Mouse (Mus musculus) embryonic facial prominence, embryonic 14.5 days (tissue): ENCODE measurements around the gene Krtap12-1. TPM values are rescaled to one million over a fixed set of nuclear protein-coding genes. Genes with fewer than 3 reads are reported as not detected.
"Not testable (repeated sequence)": the region's sequence is repeated elsewhere in the genome, so short reads cannot be mapped to it uniquely, and the experiment has no call there.

ENCODE experiments used
- ATAC-seq: fragments of 200-750 bp; cut with Nextera tagmentation; 2 replicates; pipeline ENCODE4 v1.8.0; 2017; ENCODE audit warnings: low read depth, moderate number of reproducible peaks, moderate TSS enrichment
- DNase-seq: peaks from one replicate; pipeline ENCODE4 v3.0.0-alpha.2; 2015; ENCODE audit warnings: low spot score
- H3K27ac ChIP-seq: fragments of 300-500 bp; sonication (generic); replicated peaks from 2 replicates; pipeline ENCODE4 v1.5.1; 2014; ENCODE audit warnings: low read depth, mild to moderate bottlenecking, low read length, moderate library complexity
- H3K27me3 ChIP-seq: fragments of 300-500 bp; sonication (generic); replicated peaks from 2 replicates; pipeline ENCODE4 v1.6.1; 2014; ENCODE audit warnings: low read length; ENCODE audit not compliant: control insufficient read depth, insufficient read depth
- H3K36me3 ChIP-seq: fragments of 300-500 bp; sonication (generic); 2 replicates; pipeline ENCODE4 v1.6.1; 2014; ENCODE audit warnings: low read length, mixed read lengths; ENCODE audit not compliant: control insufficient read depth, insufficient read depth
- H3K4me1 ChIP-seq: fragments of 300-500 bp; sonication (generic); 2 replicates; pipeline ENCODE4 v1.6.1; 2014; ENCODE audit warnings: antibody characterized with exemption, low read length; ENCODE audit not compliant: control insufficient read depth, insufficient read depth
- H3K4me2 ChIP-seq: fragments of 300-500 bp; sonication (generic); 2 replicates; pipeline ENCODE4 v1.6.1; 2014; ENCODE audit warnings: low read depth, mild to moderate bottlenecking, low read length, moderate library complexity, mixed read lengths
- H3K4me3 ChIP-seq: fragments of 300-500 bp; sonication (generic); 2 replicates; pipeline ENCODE4 v1.5.1; 2014; ENCODE audit warnings: low read depth, mild to moderate bottlenecking, low read length
- H3K9ac ChIP-seq: fragments of 300-500 bp; sonication (generic); 2 replicates; pipeline ENCODE4 v1.6.1; 2014; ENCODE audit warnings: low read depth, mild to moderate bottlenecking, low read length, moderate library complexity, mixed read lengths
- H3K9me3 ChIP-seq: fragments of 300-500 bp; sonication (generic); 2 replicates; pipeline ENCODE4 v1.6.1; 2016; ENCODE audit warnings: low read length; ENCODE audit not compliant: control insufficient read depth
- WGBS: fragments of 180-500 bp; shearing (Covaris S2); extraction: QIAGEN DNeasy Blood & Tissue Kit; methylation state at CpG from one replicate; pipeline ENCODE4 v1.1.7; 2014; 5-methylcytosine and 5-hydroxymethylcytosine counted together
- polyA plus RNA-seq: library from polyadenylated mRNA; unstranded; fragments of >200 nt; fragmentation: Nextera tagmentation; extraction: Ambion mirVana; gene quantifications from 2 replicates; pipeline ENCODE4 v1.2.1, GENCODE M21; 2014

Krtap12-1 gene
- polyA plus RNA-seq: not detected in 2 replicates

DNA sequence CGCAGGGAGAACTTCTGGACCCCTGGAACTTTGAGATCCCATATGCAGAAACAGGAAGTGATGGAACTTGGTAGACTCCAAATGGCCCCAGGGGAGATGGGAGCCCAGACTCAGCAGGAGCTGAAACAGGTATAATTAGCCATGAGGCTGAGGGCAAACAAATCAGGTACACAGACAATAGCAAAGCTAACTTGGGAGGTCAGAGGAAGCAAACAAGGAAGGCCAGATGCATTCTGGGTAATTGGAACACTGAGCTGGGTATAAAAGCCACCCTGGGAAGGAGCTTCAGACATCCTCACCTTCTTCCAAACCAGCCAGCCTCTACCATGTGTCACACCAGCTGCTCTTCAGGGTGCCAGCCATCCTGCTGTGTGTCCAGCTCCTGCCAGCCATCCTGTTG, at the start of gene Krtap12-1:
Krtap12-1 (plus strand) TSS at position 301 of the 400 bp plus-strand sequence.
- not testable (repeated sequence) for DNase-seq, H3K4me3 ChIP-seq, H3K4me2 ChIP-seq, H3K27ac ChIP-seq, H3K9ac ChIP-seq, H3K36me3 ChIP-seq, H3K27me3 ChIP-seq, H3K9me3 ChIP-seq, H3K4me1 ChIP-seq, ATAC-seq
- 88% methylated on average over 1 of the region's 1 CpGs for WGBS

DNA sequence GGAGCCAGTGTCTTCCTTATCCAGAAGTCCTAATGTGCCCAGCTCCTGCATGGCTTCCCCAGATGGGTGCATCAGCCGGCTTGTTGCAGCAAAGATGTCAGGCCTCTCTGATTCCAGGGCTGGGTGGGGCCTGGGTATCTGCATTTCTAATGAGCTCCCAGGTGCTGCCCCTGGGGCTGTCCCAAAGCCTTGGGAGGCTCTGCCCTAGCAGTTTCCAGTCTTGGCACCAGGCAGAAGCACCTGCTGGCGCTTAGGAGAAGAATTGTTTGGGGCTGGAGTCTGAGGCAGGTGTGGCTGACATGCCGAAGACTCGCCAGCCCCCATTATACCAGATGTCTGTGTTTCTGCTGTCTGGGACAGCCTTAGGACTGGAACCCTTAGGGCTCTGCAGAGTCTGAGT, 49.7 kb upstream of the Krtap12-1 start:
- Histone ChIP-seq H3K4me3 (no peak overlapping the region), H3K27me3 (peaks cover 4% of the 10 kb centered on the region; the same call in 1 of the 2 replicates), H3K9me3 (no peaks in the 10 kb centered on the region), H3K27ac (no peak overlapping the region), H3K4me1 (no peaks in the 10 kb centered on the region), H3K4me2 (no peak overlapping the region), H3K9ac (no peak overlapping the region), H3K36me3 (no peaks in the 10 kb centered on the region)
- DNase-seq (no peak), ATAC-seq (no peak)
- 60% methylated on average over 4 of the region's 4 CpGs for WGBS

DNA sequence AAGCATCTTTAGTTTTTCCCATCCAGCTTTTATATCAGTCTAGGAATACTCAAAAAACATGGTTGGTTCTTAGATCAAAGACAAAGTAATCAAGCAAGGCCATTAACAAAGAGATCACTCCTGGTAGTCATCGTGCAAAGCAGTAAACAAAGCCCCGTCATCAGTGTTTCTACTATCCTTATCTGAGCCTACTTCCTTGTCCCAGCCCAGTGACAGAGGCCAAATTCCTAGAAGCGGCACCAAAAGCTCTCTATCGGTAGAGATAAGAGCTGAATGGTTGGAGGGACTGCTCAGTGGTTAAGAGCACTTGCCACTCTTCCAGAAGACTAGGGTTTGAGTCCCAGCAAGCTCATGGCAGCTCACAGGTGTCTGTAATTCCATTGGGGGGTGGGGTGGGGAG, 48.9 kb upstream of the Krtap12-1 start:
- Histone ChIP-seq H3K9me3 (no peaks in the 10 kb centered on the region), H3K27ac (no peak overlapping the region), H3K4me2 (no peak overlapping the region), H3K27me3 (peaks cover 4% of the 10 kb centered on the region; the same call in 1 of the 2 replicates), H3K4me1 (no peaks in the 10 kb centered on the region), H3K4me3 (no peak overlapping the region), H3K9ac (no peak overlapping the region), H3K36me3 (no peaks in the 10 kb centered on the region)
- WGBS: 76% methylated on average over 4 of the region's 4 CpGs
- no peak for DNase-seq
- no peak for ATAC-seq

DNA sequence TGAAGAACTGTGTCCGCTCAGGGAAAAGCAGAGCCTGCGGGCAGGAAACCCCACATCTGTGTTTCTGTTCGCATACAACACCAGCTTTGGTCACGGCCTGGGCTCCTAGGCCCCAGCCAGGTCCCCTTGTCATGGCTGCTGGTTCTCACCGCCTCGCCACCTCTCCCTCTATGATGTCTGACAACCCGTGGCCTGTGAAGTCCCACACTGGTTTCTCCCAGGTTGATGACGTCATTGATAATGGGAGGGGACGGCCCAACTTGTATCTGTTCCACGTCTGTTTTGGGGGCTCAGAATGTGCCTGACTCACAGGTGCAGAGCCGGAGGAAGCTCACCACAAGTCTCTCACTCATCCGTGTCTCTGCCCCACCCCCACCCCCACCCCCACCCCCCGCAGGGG, 46.6 kb upstream of the Krtap12-1 start:
- H3K4me1 ChIP-seq: peaks cover 11% of the 10 kb centered on the region
- 45% methylated on average over 13 of the region's 13 CpGs for WGBS
- ATAC-seq (no peak), DNase-seq (no peak)
- H3K9me3 ChIP-seq: no peaks in the 10 kb centered on the region
- no peak overlapping the region for H3K27ac ChIP-seq
- H3K36me3 ChIP-seq: no peaks in the 10 kb centered on the region
- H3K9ac ChIP-seq: no peak overlapping the region
- H3K4me2 ChIP-seq: no peak overlapping the region
- peaks cover 21% of the 10 kb centered on the region for H3K27me3 ChIP-seq
- no peak overlapping the region for H3K4me3 ChIP-seq

DNA sequence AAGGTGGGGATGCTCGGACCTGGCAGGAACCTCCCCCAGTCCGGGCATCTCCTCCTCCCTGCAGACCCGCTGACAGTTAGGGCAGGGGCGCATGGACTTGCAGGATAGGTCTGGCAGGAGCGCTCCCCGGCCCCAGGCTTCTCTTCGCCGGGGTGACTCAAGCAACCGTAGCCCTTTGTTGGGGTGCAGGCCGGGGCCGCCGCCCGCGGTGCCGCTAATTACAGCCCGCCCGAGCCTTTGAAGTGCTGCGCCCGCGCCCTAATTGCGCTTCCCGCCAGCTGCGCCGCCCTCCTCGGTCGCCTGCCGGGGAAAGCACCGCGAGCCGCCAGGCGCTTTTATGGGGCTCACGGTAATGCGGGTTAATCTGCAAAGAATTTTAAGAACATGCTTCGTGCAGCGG, 42.8 kb upstream of the Krtap12-1 start:
- Histone ChIP-seq H3K9ac (peak overlapping the region; percentile 32; the same call in 1 of the 2 replicates), H3K27me3 (peaks cover 25% of the 10 kb centered on the region), H3K27ac (no peak overlapping the region), H3K4me3 (peak overlapping the region; percentile 36), H3K36me3 (no peaks in the 10 kb centered on the region), H3K4me2 (peak overlapping the region; percentile 67), H3K9me3 (no peaks in the 10 kb centered on the region), H3K4me1 (peaks cover 11% of the 10 kb centered on the region)
- DNase-seq (peak; percentile 51), ATAC-seq (peak; percentile 53; the same call in 1 of the 2 replicates)
- WGBS: 0% methylated on average over 22 of the region's 35 CpGs

DNA sequence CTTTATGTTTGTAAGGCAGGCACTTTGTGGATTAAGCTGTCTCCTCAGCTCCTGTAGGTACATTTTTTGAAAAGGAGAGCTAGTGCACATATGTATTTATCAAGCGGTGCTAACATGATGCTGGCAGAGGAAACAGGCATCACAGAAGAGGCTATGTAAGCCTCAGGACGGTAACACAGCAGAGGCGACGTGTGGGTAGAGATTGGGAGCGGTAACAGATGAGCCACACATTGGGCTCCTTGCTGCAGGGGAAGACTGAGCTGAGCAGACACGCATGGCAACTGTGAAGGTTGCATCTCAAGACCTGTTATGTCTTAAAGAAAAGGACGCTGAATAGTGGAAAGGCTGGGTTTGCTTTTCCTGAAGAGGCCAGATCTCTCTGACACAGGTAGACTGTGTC, 37.4 kb upstream of the Krtap12-1 start:
- WGBS: 67% methylated on average over 7 of the region's 7 CpGs
- H3K27me3 ChIP-seq: peaks cover 41% of the 10 kb centered on the region

DNA sequence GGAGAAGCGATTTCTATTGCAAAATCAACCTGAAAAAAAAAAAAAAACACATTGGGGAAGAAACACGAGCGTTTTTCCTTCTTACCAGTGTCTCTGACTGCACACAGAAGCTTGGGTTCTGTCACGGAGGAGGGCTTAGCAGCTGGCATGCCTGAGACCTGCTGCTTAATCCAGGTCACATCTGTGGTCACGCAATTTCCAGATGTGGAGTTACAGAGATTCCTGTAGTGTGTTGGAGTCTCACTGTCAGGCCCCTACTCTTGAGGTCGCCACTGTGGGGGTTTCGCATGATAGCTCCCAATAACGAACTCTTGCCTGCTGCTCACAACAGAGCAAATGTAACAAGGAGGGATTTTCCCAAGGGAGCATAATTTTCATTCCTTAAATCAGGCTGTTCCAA, 36.2 kb upstream of the Krtap12-1 start:
- Histone ChIP-seq H3K36me3 (no peaks in the 10 kb centered on the region), H3K9ac (no peak overlapping the region), H3K27ac (no peak overlapping the region), H3K4me1 (no peaks in the 10 kb centered on the region), H3K9me3 (no peaks in the 10 kb centered on the region), H3K27me3 (peaks cover 31% of the 10 kb centered on the region), H3K4me2 (no peak overlapping the region), H3K4me3 (no peak overlapping the region)
- no peak for ATAC-seq
- WGBS: 15% methylated on average over 8 of the region's 8 CpGs
- DNase-seq: peak; percentile 37

More for the DNA sequence above, 37.4 kb upstream of the Krtap12-1 start:
- H3K27ac ChIP-seq: no peak overlapping the region
- H3K9ac ChIP-seq: no peak overlapping the region
- H3K4me3 ChIP-seq: no peak overlapping the region
- no peaks in the 10 kb centered on the region for H3K9me3 ChIP-seq
- DNase-seq (no peak), ATAC-seq (no peak)
- no peaks in the 10 kb centered on the region for H3K36me3 ChIP-seq
- no peak overlapping the region for H3K4me2 ChIP-seq
- peaks cover 4% of the 10 kb centered on the region; the same call in 1 of the 2 replicates for H3K4me1 ChIP-seq

DNA sequence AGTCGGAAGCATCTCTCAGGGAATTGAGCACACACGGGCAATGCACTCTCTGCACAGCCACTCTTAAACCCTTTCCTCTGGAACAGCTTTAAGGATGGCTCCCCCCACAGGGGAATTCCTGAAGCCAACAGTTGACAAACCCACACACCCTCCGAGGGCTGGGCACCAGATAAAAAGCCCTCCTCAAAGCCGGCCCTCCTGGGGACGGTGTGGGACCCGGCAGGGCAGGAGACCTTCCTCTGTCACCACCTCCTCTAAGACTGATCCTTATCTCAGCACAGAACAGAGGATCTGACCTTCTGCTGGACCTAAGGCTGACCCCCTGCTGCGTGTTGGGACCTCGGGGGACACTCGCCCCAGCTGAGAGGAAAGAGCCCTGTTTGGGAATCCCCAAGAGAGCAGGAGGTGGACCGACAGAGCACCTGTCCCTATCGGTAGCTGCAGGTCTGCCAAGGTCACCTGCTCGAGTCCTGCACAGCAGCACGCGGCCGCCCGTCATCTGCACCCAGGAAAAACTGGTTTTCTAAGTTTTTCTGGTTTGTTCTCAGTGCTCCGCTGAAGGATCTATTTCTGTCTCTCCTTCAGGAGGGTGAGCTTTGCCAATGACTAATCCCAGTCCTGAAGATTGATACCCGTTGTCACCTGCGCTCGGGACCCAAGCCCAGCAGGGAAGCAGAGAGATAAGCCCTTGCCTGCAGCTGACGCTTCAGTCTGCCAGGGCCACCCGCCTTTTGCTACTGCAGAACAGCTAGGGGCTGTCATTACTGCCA, 34.3 kb upstream of the Krtap12-1 start, which contains the start of gene Tspear:
Tspear (plus strand) TSS at position 675 of the 770 bp plus-strand sequence.
- H3K9ac ChIP-seq: no peak within 1 kb of the TSS
- peak; percentile 42; the same call in 1 of the 2 replicates for ATAC-seq
- peak; percentile 65 for DNase-seq
- no peak within 1 kb of the TSS for H3K27ac ChIP-seq
- peak within 1 kb of the TSS; percentile 5; the same call in 1 of the 2 replicates for H3K4me3 ChIP-seq
- H3K9me3 ChIP-seq: no peaks in the 10 kb centered on the region
- 9% methylated on average over 21 of the region's 22 CpGs for WGBS
- no peaks in the 10 kb centered on the region for H3K4me1 ChIP-seq
- peak within 1 kb of the TSS; percentile 29 for H3K4me2 ChIP-seq
- H3K27me3 ChIP-seq: peaks cover 31% of the 10 kb centered on the region
- H3K36me3 ChIP-seq: no peaks in the 10 kb centered on the region
